Mouse (Mus musculus) embryonic facial prominence, embryonic 14.5 days (tissue): ENCODE results near the gene Srgap3. TPM values are rescaled to one million over a fixed set of nuclear protein-coding genes. Genes with fewer than 3 reads are reported as not detected.

Experiments used
- ATAC-seq: fragments of 200-750 bp; cut with Nextera tagmentation; 2 replicates; pipeline ENCODE4 v1.8.0; 2017; ENCODE audit warnings: low read depth, moderate number of reproducible peaks, moderate TSS enrichment
- DNase-seq: peaks from one replicate; pipeline ENCODE4 v3.0.0-alpha.2; 2015; ENCODE audit warnings: low spot score
- H3K27ac ChIP-seq: fragments of 300-500 bp; sonication (generic); replicated peaks from 2 replicates; pipeline ENCODE4 v1.5.1; 2014; ENCODE audit warnings: low read depth, mild to moderate bottlenecking, low read length, moderate library complexity
- H3K27me3 ChIP-seq: fragments of 300-500 bp; sonication (generic); replicated peaks from 2 replicates; pipeline ENCODE4 v1.6.1; 2014; ENCODE audit warnings: low read length; ENCODE audit not compliant: control insufficient read depth, insufficient read depth
- H3K36me3 ChIP-seq: fragments of 300-500 bp; sonication (generic); 2 replicates; pipeline ENCODE4 v1.6.1; 2014; ENCODE audit warnings: low read length, mixed read lengths; ENCODE audit not compliant: control insufficient read depth, insufficient read depth
- H3K4me1 ChIP-seq: fragments of 300-500 bp; sonication (generic); 2 replicates; pipeline ENCODE4 v1.6.1; 2014; ENCODE audit warnings: antibody characterized with exemption, low read length; ENCODE audit not compliant: control insufficient read depth, insufficient read depth
- H3K4me2 ChIP-seq: fragments of 300-500 bp; sonication (generic); 2 replicates; pipeline ENCODE4 v1.6.1; 2014; ENCODE audit warnings: low read depth, mild to moderate bottlenecking, low read length, moderate library complexity, mixed read lengths
- H3K4me3 ChIP-seq: fragments of 300-500 bp; sonication (generic); 2 replicates; pipeline ENCODE4 v1.5.1; 2014; ENCODE audit warnings: low read depth, mild to moderate bottlenecking, low read length
- H3K9ac ChIP-seq: fragments of 300-500 bp; sonication (generic); 2 replicates; pipeline ENCODE4 v1.6.1; 2014; ENCODE audit warnings: low read depth, mild to moderate bottlenecking, low read length, moderate library complexity, mixed read lengths
- H3K9me3 ChIP-seq: fragments of 300-500 bp; sonication (generic); 2 replicates; pipeline ENCODE4 v1.6.1; 2016; ENCODE audit warnings: low read length; ENCODE audit not compliant: control insufficient read depth
- WGBS: fragments of 180-500 bp; shearing (Covaris S2); extraction: QIAGEN DNeasy Blood & Tissue Kit; methylation state at CpG from one replicate; pipeline ENCODE4 v1.1.7; 2014; 5-methylcytosine and 5-hydroxymethylcytosine counted together
- polyA plus RNA-seq: library from polyadenylated mRNA; unstranded; fragments of >200 nt; fragmentation: Nextera tagmentation; extraction: Ambion mirVana; gene quantifications from 2 replicates; pipeline ENCODE4 v1.2.1, GENCODE M21; 2014

Gene Srgap3
- polyA plus RNA-seq, 1 experiment from 2014 or later, result 8.4 TPM

DNA sequence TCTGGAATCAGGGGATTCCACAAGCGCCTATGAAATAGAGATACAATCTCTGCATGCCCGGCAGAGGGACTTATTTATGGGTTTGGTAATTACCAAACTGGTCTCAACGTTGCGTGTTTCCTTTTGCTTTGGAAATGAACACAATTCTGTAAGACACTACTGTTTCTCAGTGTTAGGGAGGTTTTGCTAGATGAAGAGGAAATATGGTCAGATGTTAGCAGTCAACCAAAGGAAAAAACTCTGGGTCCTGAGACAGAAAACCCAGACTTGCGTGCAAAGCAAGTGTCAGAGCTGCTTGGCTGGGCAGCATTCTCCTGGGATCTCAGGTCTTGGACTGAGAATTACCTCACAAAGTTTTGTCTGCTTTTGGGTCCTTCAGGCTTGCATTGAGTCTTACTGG lies 34.5 kb downstream of the Srgap3 start:
- 82% methylated on average over 5 of the region's 5 CpGs for WGBS
- H3K27ac ChIP-seq, result no peak overlapping the region
- no peaks in the 10 kb centered on the region for H3K9me3 ChIP-seq
- DNase-seq, result no peak
- no peak overlapping the region for H3K4me3 ChIP-seq
- H3K36me3 ChIP-seq, result no peaks in the 10 kb centered on the region
- no peaks in the 10 kb centered on the region; the same call in 1 of the 2 replicates for H3K4me1 ChIP-seq
- no peak for ATAC-seq
- no peak overlapping the region for H3K9ac ChIP-seq
- H3K27me3 ChIP-seq, result no peaks in the 10 kb centered on the region
- H3K4me2 ChIP-seq, result no peak overlapping the region

DNA sequence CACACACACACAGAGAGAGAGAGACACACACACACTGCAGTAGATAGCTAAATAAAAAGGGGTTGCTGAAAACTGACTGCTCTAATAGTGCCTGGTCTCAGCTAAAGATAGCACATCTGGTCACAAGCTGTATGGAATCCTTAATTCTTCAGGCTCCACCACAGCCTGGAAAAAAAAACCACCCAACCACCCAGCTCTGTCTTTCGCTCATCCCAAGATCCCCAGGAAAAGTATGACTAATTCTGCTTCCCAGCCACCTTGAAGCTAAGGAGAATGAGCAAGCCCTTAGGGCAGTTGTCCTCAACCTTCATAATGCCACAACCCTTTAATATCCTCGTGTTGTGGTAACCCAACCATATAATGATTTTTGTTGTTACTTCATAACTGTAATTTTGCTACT lies 37.4 kb downstream of the Srgap3 start:
- H3K27ac ChIP-seq, result no peak overlapping the region
- no peak overlapping the region for H3K9ac ChIP-seq
- no peak for ATAC-seq
- no peak overlapping the region for H3K4me3 ChIP-seq
- 52% methylated on average over 2 of the region's 2 CpGs for WGBS
- H3K4me2 ChIP-seq, result no peak overlapping the region
- no peaks in the 10 kb centered on the region for H3K36me3 ChIP-seq
- H3K27me3 ChIP-seq, result no peaks in the 10 kb centered on the region
- no peaks in the 10 kb centered on the region; the same call in 1 of the 2 replicates for H3K4me1 ChIP-seq
- DNase-seq, result peak; percentile 48
- H3K9me3 ChIP-seq, result no peaks in the 10 kb centered on the region

DNA sequence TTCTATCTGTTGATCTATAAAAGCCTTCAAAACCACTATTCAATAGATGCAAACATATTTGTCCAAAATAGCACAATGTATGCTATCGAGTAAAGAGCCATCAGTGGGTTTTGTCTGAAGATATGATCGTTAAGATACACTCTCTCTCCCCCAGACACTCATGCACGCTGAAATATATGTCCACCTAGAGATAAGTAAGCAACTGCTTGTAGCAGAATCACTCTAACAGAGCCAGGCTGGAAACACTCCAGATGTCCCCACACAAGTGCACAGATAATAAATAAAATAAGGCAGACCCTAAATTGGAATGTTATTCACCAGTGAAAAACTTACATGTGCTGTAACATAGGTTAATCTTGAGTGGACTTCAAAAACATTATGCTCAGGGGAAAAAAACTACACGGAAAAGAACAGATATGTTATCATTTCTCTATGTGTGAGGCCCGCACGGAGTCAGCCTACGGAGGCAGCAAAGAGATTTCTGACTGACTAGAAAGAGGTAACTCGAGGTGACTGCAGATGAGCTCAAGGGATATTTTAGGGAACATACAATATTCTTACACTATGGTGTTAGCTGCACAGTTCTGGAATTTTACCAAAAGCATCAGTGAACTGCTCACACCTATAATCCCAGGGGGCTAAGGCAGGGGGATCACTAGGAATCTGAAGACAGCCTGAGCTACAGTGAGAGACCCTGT lies 39.0 kb downstream of the Srgap3 start:
- no peak overlapping the region for H3K9ac ChIP-seq
- peaks cover 2% of the 10 kb centered on the region for H3K4me1 ChIP-seq
- 83% methylated on average over 8 of the region's 8 CpGs for WGBS
- no peaks in the 10 kb centered on the region for H3K9me3 ChIP-seq
- no peak overlapping the region for H3K4me2 ChIP-seq
- no peak overlapping the region for H3K4me3 ChIP-seq
- H3K36me3 ChIP-seq, result no peaks in the 10 kb centered on the region
- no peaks in the 10 kb centered on the region for H3K27me3 ChIP-seq
- ATAC-seq (no peak), DNase-seq (no peak)
- no peak overlapping the region for H3K27ac ChIP-seq

DNA sequence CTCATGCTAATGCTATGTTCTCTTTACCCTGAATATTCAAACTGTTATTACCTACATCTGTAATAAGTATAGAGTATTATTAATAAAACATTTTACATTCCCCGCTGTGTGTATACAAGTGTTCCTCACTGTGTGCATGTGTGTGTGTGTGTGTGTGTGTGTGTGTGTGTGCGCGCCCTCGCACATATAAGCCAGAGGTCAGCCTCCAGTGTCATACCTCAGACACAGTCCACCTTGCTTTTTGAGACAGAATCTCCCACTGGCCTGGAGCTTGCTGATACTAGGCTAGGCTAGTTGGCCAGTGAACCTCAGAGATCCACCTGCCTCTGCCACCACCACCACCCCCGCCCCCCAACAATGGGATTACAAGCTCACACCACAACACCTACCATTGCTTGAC lies 43.3 kb downstream of the Srgap3 start:
- Histone ChIP-seq H3K9ac (no peak overlapping the region), H3K27me3 (no peaks in the 10 kb centered on the region), H3K4me3 (no peak overlapping the region), H3K36me3 (no peaks in the 10 kb centered on the region), H3K4me1 (peaks cover 19% of the 10 kb centered on the region), H3K4me2 (no peak overlapping the region), H3K27ac (0 out of 2 replicates have a peak overlapping the region, but pooled peaks have one; percentile 1), H3K9me3 (no peaks in the 10 kb centered on the region)
- WGBS, result 88% methylated on average over 5 of the region's 5 CpGs
- DNase-seq, result no peak
- ATAC-seq, result no peak

- no peak overlapping the region for H3K9ac ChIP-seq
- H3K4me2 ChIP-seq, result no peak overlapping the region
- DNase-seq (peak; percentile 35), ATAC-seq (peak; percentile 47; the same call in 1 of the 2 replicates)
- no peak overlapping the region for H3K4me3 ChIP-seq
- H3K36me3 ChIP-seq, result no peaks in the 10 kb centered on the region
- H3K27ac ChIP-seq, result 0 out of 2 replicates have a peak overlapping the region, but pooled peaks have one; percentile 1
- no peaks in the 10 kb centered on the region for H3K27me3 ChIP-seq
- WGBS, result 22% methylated on average over 7 of the region's 7 CpGs
- no peaks in the 10 kb centered on the region for H3K9me3 ChIP-seq
- peaks cover 19% of the 10 kb centered on the region for H3K4me1 ChIP-seq
These were observed 43.8 kb downstream of the Srgap3 start for GRCm38 (mm10) chr6:112903226-112903625.

DNA sequence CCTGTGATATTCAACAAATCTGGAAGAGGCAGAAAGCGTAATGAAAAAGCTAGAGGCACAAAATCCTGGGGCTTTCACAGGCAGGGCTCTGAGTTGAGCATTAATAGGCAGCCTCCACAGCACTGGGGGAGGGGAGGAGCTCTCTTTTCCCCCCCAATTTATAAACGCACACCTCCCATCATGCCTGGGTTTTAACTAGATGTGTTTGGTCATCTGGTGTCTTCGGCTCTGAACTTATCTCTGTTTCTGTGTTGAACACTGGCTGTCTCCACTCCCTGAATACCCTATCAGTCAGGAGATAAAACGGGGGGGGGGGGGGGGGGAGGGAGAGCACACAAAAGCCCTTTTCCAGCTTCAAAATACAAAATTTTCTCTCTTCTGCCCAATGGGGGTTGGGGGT lies 44.3 kb downstream of the Srgap3 start:
- Histone ChIP-seq H3K27ac (no peak overlapping the region), H3K4me2 (no peak overlapping the region)

DNA sequence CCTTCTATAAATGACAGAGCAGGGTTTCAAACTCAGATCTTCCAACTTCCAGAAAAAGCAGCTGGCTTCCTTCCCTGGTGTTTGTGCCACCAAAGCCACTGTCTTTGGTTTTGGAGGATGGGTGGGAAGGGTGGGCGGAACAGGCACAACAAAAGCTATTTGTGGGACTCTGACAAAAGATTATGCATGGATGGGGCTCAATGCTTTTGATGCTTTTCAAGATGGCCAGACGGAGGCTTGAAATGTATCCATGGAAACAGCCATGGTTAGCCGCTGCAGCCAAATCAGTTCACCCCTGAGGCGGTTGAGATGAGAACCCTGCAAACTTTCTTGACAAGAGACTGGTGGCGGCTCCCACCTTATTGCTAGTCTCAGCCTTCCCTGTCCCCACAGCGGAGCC lies 46.8 kb downstream of the Srgap3 start:
- H3K27ac ChIP-seq, result no peak overlapping the region
- 65% methylated on average over 6 of the region's 6 CpGs for WGBS
- DNase-seq, result no peak

More for the DNA sequence above, 44.3 kb downstream of the Srgap3 start:
- Histone ChIP-seq H3K4me1 (peaks cover 19% of the 10 kb centered on the region), H3K9ac (no peak overlapping the region), H3K4me3 (no peak overlapping the region), H3K9me3 (no peaks in the 10 kb centered on the region), H3K36me3 (no peaks in the 10 kb centered on the region), H3K27me3 (no peaks in the 10 kb centered on the region)
- WGBS, result 25% methylated on average over 4 of the region's 4 CpGs
- no peak for DNase-seq
- ATAC-seq, result no peak

DNA sequence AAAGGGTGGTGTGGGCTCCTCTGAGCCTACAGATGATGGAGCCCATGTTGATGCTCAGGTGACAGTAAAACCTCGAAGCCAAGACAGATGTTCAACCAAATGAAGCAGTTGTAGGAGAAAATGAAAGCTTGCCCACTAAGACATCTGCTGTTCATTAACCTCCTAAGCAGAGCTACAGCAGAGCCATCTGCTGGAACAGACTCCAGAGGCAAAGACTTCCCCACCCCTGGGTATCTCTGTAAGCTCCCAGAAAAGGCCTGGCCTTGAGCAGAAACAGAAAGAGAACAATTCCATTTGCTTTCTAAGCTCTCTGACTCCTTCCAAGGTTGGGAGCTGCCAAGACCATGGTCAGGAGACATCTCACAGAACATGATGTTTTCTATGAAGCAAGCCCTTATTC lies 47.4 kb downstream of the Srgap3 start:
- no peaks in the 10 kb centered on the region for H3K36me3 ChIP-seq
- peak; percentile 76 for ATAC-seq
- peaks cover 19% of the 10 kb centered on the region for H3K4me1 ChIP-seq
- 48% methylated on average over 1 of the region's 1 CpGs for WGBS
- no peak overlapping the region for H3K4me2 ChIP-seq
- DNase-seq, result peak; percentile 83
- no peaks in the 10 kb centered on the region for H3K9me3 ChIP-seq
- H3K9ac ChIP-seq, result no peak overlapping the region
- no peak overlapping the region for H3K4me3 ChIP-seq
- no peak overlapping the region for H3K27ac ChIP-seq
- no peaks in the 10 kb centered on the region for H3K27me3 ChIP-seq

More for the DNA sequence above, 46.8 kb downstream of the Srgap3 start:
- no peaks in the 10 kb centered on the region for H3K9me3 ChIP-seq
- H3K4me1 ChIP-seq, result peaks cover 19% of the 10 kb centered on the region
- no peak overlapping the region for H3K4me3 ChIP-seq
- no peak overlapping the region for H3K4me2 ChIP-seq
- no peaks in the 10 kb centered on the region for H3K36me3 ChIP-seq
- H3K27me3 ChIP-seq, result no peaks in the 10 kb centered on the region
- H3K9ac ChIP-seq, result no peak overlapping the region
- ATAC-seq, result no peak

GRCm38 (mm10) chr6:112899276-112899675 lies 47.8 kb downstream of the Srgap3 start:
- no peak overlapping the region for H3K27ac ChIP-seq
- H3K4me1 ChIP-seq, result peaks cover 19% of the 10 kb centered on the region
- H3K9me3 ChIP-seq, result no peaks in the 10 kb centered on the region
- H3K9ac ChIP-seq, result no peak overlapping the region
- no peak overlapping the region for H3K4me2 ChIP-seq
- WGBS, result 74% methylated on average over 5 of the region's 5 CpGs
- H3K27me3 ChIP-seq, result no peaks in the 10 kb centered on the region
- DNase-seq (no peak), ATAC-seq (no peak)
- no peak overlapping the region for H3K4me3 ChIP-seq
- H3K36me3 ChIP-seq, result no peaks in the 10 kb centered on the region
